Mouse (Mus musculus) induced T-regulatory cell, adult 2 months (primary cell): Measurements from ENCODE around the gene Mief1.

Experiments used
- DNase-seq: peaks from one replicate; pipeline ENCODE4 v3.0.0-alpha.2; 2012; ENCODE audit warnings: low read depth

Mief1 gene

DNA sequence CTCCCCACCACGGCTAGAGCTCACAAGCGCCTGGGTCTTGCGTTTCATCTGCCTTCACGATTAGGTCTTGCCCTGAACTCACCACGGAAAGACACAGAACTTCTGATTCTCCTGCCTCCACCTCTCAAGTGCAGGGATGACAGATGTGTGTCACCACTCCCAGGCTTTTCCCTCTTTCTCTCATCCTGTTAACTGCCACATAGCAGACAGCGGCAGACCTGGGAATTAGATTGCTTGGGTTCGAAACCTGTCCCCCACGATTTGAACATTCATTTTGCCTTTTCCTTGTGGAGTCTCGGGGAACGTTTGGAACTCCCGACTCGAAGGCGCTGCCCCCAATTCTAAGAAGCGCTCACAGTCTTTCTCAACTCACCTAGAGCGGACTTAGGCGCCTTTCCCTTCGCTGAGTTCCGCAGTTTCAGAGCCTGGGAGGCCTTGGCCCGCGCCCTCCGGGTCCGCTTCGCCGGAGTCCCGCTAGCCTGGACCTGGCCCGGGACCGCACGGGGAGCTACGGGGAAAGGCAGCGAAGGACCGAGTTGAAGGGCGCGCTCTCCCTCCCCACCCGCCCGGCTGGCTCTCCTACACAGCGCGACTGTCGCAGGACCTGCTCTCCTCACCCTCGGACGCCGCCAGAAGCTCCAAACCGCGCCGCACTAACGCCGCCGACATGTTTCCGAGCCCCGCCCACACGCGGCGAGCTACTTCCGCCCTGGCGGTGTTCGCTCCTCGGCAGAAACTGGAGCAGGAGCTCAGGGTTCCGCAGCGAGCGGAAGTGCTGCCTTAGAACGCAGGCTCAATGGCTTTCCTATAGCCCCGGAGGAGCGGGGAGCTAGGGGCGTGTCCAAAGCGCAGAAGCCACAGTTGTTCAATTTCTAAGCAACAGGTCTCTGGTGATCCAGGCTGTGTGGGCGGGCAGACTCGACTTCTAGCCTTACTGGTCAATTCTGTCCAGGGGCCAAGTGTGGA, 30.1 kb downstream of the Mief1 start, which contains the start of gene Rps19bp1:
Gene Rps19bp1 (minus strand): TSS at position 706 of the 966 bp plus-strand sequence.
- peak; percentile 97 for DNase-seq

- peak; percentile 90 for DNase-seq
These were observed 32.5 kb downstream of the Mief1 start for GRCm38 (mm10) chr15:80266281-80266680.

- no peak for DNase-seq
These were observed 38.1 kb downstream of the Mief1 start for GRCm38 (mm10) chr15:80271858-80272396.

DNA sequence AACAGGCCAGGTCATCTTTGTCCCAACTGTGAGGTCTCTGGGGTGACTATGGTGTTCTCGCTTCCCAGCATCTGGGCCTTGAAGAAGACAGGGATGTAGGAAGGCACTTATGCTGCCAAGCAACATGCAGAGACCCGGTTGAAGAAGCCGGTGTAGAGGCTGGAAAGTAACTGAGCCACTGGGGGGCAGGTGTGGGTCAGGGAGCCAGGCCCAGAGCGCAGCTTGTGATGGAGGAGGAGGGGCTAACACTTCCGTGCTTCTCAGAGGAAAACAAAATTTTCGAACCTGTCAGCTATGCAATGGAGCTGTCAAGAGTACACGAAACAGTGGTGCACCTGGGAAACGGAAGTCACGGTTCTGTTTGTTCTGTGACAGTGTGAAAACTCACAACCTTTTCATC, 43.3 kb downstream of the Mief1 start:
- DNase-seq = peak; percentile 50

DNA sequence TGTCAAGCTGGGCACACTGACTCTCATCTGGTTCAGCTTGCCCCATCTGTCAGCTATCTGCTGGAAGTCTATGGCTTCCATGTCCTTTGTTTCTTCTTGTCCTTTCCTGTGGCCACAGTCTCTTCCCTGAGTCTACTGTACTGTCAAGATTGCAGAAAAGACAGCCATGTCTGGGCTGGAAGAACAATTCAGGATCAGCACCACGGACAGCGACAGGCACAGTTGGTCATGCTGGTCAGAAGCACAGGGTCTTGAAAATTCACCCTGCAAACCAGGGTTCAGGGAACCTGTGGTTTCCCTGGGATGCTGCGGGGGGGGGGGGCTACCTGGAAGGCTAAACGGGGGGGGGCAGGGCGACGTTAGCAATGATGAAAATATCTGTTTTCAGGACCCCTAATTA, 43.8 kb downstream of the Mief1 start:
- DNase-seq = peak; percentile 74

GRCm38 (mm10) chr15:80278121-80278759, 44.4 kb downstream of the Mief1 start:
- no peak for DNase-seq

- DNase-seq = no peak
These were observed 45.2 kb downstream of the Mief1 start for GRCm38 (mm10) chr15:80279053-80279452.

GRCm38 (mm10) chr15:80280646-80281045, 46.8 kb downstream of the Mief1 start:
- peak; percentile 78 for DNase-seq

GRCm38 (mm10) chr15:80286851-80287415, 53.1 kb downstream of the Mief1 start, which contains the start of gene Cacna1i:
Gene Cacna1i, plus strand, starts transcription at chr15:80287238.
- DNase-seq = no peak

DNA sequence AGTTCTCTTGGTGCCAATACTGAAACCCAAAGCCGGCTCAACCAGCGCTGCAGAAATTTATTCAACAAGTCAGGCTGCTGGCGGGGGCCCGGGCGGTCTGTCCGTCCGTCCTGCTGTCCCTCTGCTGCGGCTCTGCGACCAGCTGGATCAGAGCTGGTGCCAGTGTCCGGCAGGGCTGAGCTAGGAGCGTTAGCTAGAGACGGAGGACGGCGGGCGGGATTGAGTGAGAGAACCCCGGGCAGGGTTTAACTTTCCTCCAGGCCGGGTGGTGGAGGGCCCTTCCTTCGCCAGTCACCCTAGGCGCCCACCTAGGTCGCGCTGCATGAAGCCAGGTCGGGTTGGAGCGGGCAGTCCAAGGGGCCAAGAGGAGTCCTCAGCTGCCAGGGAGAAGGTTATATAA, 54.2 kb downstream of the Mief1 start:
- no peak for DNase-seq

DNA sequence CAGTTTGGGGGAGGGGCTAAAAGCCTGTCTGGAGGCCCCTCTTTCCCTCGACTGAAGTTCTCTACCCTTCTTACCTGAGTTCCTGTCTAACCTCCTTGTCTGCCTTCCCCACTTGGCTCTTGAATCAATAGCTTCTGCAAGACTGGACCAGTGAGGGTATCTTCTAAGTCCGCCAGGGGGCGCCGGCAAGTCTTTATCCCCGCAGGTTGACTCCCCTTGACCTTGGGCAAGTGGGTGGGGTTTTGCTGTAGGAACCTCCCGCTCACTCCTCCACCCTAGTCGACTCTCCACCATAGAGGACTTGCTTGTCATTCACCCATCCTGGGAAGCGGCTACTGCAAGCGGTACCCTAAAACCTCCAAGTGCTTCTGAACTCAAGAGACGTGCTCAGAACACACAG, 55.6 kb downstream of the Mief1 start:
- DNase-seq = peak; percentile 91

DNA sequence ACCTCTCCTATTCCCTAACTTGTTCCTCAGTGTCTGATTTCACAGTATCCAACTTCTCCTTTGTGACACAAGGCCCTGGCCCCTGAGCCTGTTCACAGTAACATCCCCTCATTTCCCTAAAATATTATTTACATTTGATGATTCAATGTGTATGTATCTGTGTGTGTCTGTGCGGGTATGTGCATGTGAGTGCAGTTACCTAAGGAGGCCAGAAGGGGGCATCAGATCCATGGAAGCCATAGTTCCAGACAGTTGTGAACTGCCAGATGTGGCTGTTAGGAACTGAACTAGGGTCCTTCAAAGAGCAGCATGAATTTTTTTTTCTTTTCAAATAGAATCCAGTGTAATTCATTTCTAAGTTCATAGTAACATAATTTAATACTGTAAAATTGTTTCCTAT, 63.3 kb downstream of the Mief1 start:
- DNase-seq = peak; percentile 43
